Mouse (Mus musculus) cortical plate, adult 2 months (tissue): ENCODE measurements at regions not wholly inside any gene's neighbourhood (a gene's known extent, or its start where the extent isn't known, plus 50 kb on each side); places are given as distances from the start of the nearest gene placed in this dataset.

Source experiments
- H3K27ac ChIP-seq: fragments of 200-500 bp; 2 replicates; pipeline ENCODE4 v1.5.1; 2012; ENCODE audit warnings: low read length, control low read depth, inconsistent platforms; ENCODE audit not compliant: insufficient read depth
- H3K4me1 ChIP-seq: fragments of 200-500 bp; 2 replicates; pipeline ENCODE4 v1.6.1; 2011; ENCODE audit warnings: low read length; ENCODE audit not compliant: control insufficient read depth, insufficient read depth
- H3K4me3 ChIP-seq: fragments of 200-500 bp; 2 replicates; pipeline ENCODE4 v1.5.1; 2011; ENCODE audit warnings: mild to moderate bottlenecking, low read length, control low read depth; ENCODE audit not compliant: insufficient read depth
- CTCF ChIP-seq: fragments of 200-500 bp; IDR thresholded peaks from 2 replicates; pipeline ENCODE4 v1.5.1; 2011; ENCODE audit warnings: mild to moderate bottlenecking, control low read depth, low read length; ENCODE audit not compliant: insufficient read depth; ENCODE audit errors: extremely low read depth
- POLR2A ChIP-seq: fragments of 200-500 bp; IDR thresholded peaks from 2 replicates; pipeline ENCODE4 v1.6.1; 2011; ENCODE audit warnings: mild to moderate bottlenecking, low read length, control low read depth; ENCODE audit not compliant: insufficient read depth; ENCODE audit errors: extremely low read depth

- no peak for TF ChIP-seq POLR2A
- Histone ChIP-seq H3K4me3 (no peak overlapping the region), H3K27ac (no peak overlapping the region)
These were observed 360.4 kb downstream of the Gpd2 start for GRCm38 (mm10) chr2:57597694-57598358.

GRCm38 (mm10) chr2:57611599-57611998, 374.2 kb downstream of the Gpd2 start:
- Histone ChIP-seq H3K27ac (no peak overlapping the region), H3K4me1 (no peaks in the 10 kb centered on the region), H3K4me3 (no peak overlapping the region)
- TF ChIP-seq POLR2A (no peak), CTCF (no peak)

More at GRCm38 (mm10) chr2:57597694-57598358, 360.4 kb downstream of the Gpd2 start:
- no peaks in the 10 kb centered on the region for H3K4me1 ChIP-seq

DNA sequence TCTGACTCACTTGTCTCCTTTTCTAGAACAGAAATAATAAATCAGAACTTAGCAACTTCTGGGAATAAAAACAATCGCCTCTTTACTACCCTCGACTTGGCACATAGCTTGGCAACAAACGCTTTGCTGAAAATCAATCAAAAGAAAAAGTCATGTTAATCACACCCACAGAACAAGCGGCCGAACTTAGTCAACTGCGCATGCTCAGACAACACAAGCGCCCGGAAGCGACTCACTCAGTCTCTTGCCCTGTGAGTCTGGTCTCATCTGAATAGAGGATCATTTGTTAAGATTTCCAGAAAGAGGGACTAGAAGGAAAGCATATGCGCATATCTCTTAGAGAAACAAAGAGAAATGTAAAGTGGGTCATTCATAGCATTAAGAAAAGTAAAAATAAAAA, 375.8 kb downstream of the Gpd2 start:
- no peaks in the 10 kb centered on the region for H3K4me1 ChIP-seq
- TF ChIP-seq POLR2A (no peak), CTCF (no peak)
- no peak overlapping the region for H3K4me3 ChIP-seq
- no peak overlapping the region for H3K27ac ChIP-seq

DNA sequence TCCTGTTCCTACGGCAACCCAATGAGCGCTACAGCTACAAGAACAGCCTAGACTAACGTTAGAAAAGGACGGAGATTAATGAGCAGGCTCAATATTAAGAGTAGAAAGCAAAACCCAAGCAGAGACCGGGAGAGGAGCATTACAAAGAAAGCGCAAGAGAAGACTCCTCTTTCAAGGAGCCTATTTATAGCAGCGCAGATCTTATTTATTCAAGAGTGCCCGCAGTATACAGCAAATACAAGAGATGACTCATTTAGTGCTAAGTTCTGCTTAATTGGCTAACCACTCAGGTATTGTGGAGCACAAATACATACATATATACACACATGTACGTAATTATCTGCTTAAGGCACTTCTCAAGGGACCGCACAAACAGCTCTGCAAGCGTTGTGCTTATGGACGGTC, 377.2 kb downstream of the Gpd2 start:
- H3K4me3 ChIP-seq = peak overlapping the region; percentile 24
- H3K4me1 ChIP-seq = no peaks in the 10 kb centered on the region
- H3K27ac ChIP-seq = no peak overlapping the region
- no peak for TF ChIP-seq CTCF
- no peak for TF ChIP-seq POLR2A

GRCm38 (mm10) chr2:57616525-57617225, 379.2 kb downstream of the Gpd2 start:
- H3K4me3 ChIP-seq = no peak overlapping the region
- H3K4me1 ChIP-seq = no peaks in the 10 kb centered on the region
- H3K27ac ChIP-seq = no peak overlapping the region
- no peak for TF ChIP-seq POLR2A
- TF ChIP-seq CTCF = no peak

- Histone ChIP-seq H3K27ac (no peak overlapping the region), H3K4me1 (no peaks in the 10 kb centered on the region), H3K4me3 (no peak overlapping the region)
- no peak for TF ChIP-seq CTCF
- TF ChIP-seq POLR2A = no peak
These were observed 379.8 kb downstream of the Gpd2 start for GRCm38 (mm10) chr2:57617258-57617657.

DNA sequence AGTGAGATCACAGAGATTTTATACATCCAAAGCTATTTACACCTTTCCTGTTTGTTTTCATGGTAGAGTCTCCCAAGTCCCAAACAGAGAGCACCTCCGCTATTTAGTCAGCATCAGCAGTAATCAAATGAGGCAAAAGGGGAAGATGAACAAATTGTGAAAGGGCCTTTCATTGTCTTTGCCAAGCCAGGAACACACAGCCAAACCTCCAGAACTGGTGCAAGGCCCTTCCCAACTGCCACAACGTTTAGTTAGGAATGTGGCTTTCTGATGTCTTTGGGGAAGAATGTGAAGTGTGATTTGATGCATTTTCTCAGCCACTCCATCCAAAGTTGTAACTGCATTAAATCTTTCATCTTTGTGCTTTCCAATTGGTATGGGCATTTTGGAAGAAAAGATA, 353.6 kb upstream of the Galnt5 start:
- H3K4me1 ChIP-seq = no peaks in the 10 kb centered on the region
- TF ChIP-seq CTCF (no peak), POLR2A (no peak)
- H3K4me3 ChIP-seq = no peak overlapping the region
- H3K27ac ChIP-seq = no peak overlapping the region

GRCm38 (mm10) chr2:57644541-57644940, 353.1 kb upstream of the Galnt5 start:
- TF ChIP-seq CTCF (no peak), POLR2A (no peak)
- Histone ChIP-seq H3K27ac (no peak overlapping the region), H3K4me1 (no peaks in the 10 kb centered on the region), H3K4me3 (no peak overlapping the region)

- TF ChIP-seq CTCF = no peak
- no peak for TF ChIP-seq POLR2A
- H3K4me1 ChIP-seq = no peaks in the 10 kb centered on the region
- no peak overlapping the region for H3K27ac ChIP-seq
- H3K4me3 ChIP-seq = no peak overlapping the region
These were observed 348.7 kb upstream of the Galnt5 start for GRCm38 (mm10) chr2:57649002-57649401.

DNA sequence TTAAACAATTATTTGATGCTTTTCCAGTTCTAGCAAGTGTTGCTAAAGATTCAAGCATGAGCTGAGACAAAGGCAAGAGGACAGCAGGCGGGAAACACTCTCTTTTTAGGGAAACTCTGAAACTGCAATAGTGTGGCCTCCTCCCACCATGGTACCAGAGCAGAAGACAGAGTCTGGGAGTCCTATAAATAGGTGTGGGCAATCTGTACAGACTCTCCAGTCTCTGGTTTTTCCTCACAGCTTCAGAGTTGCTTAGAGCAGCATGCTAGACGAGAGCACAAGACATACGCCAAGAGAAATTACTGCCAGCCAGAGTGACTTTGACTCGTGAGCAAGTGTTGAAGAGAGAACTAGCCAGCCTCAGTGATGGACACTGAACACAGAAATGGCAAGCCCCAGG, 340.3 kb upstream of the Galnt5 start:
- H3K4me1 ChIP-seq = no peaks in the 10 kb centered on the region
- H3K27ac ChIP-seq = no peak overlapping the region
- no peak overlapping the region for H3K4me3 ChIP-seq
- TF ChIP-seq CTCF (no peak), POLR2A (no peak)

DNA sequence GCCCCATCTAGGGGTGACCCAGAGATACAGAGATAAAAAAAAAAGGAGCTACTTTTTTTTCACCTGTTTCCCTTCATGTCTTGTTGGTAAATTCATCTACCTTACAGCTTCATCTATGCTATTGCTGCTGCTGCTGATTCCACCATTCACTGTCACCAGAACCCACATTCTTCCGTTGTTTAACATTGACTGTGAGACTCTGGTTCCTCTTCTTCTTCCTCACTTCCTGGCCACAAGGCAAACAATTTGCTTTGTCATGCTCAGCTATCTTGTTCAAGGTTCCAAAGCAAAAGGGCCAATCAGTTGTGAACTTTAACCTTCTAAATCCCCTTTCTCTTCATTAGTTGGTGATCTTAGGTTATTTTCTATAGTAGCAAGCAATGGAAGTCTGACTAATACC, 335.8 kb upstream of the Galnt5 start:
- no peak overlapping the region for H3K27ac ChIP-seq
- no peak overlapping the region for H3K4me3 ChIP-seq
- no peak for TF ChIP-seq CTCF
- TF ChIP-seq POLR2A = no peak
- no peaks in the 10 kb centered on the region for H3K4me1 ChIP-seq
